Mouse (Mus musculus) forebrain, embryonic 14.5 days (tissue): Measurements from ENCODE around the gene Jarid2. TPM values are rescaled to one million over a fixed set of nuclear protein-coding genes. Genes with fewer than 3 reads are reported as not detected.

ENCODE experiments used
- ATAC-seq: fragments of 200-750 bp; cut with Nextera tagmentation; 2 replicates; pipeline ENCODE4 v1.8.0; 2017; ENCODE audit warnings: mild to moderate bottlenecking, moderate library complexity
- DNase-seq: peaks from one replicate; pipeline ENCODE4 v3.0.0-alpha.2; 2015; ENCODE audit warnings: low spot score
- H3K27ac ChIP-seq: fragments of 300-500 bp; sonication (generic); 2 replicates; pipeline ENCODE4 v1.5.1; 2014; ENCODE audit warnings: low read depth, mild to moderate bottlenecking, control low read depth, low read length, moderate library complexity
- H3K27me3 ChIP-seq: fragments of 300-500 bp; sonication (generic); replicated peaks from 2 replicates; pipeline ENCODE4 v1.6.1; 2014; ENCODE audit warnings: low read length, control low read depth, mixed read lengths; ENCODE audit not compliant: control insufficient read depth, insufficient read depth
- H3K36me3 ChIP-seq: fragments of 300-500 bp; sonication (generic); 2 replicates; pipeline ENCODE4 v1.6.1; 2014; ENCODE audit warnings: low read length, control low read depth; ENCODE audit not compliant: control insufficient read depth, insufficient read depth
- H3K4me1 ChIP-seq: fragments of 300-500 bp; sonication (generic); 2 replicates; pipeline ENCODE4 v1.6.1; 2014; ENCODE audit warnings: antibody characterized with exemption, low read length, control low read depth; ENCODE audit not compliant: control insufficient read depth, insufficient read depth
- H3K4me2 ChIP-seq: fragments of 300-500 bp; sonication (generic); 2 replicates; pipeline ENCODE4 v1.6.1; 2014; ENCODE audit warnings: mild to moderate bottlenecking, control low read depth, low read length
- H3K4me3 ChIP-seq: fragments of 300-500 bp; sonication (generic); 2 replicates; pipeline ENCODE4 v1.5.1; 2014; ENCODE audit warnings: low read depth, low read length, control low read depth
- H3K9ac ChIP-seq: fragments of 300-500 bp; sonication (generic); 2 replicates; pipeline ENCODE4 v1.6.1; 2014; ENCODE audit warnings: mild to moderate bottlenecking, low read length, control low read depth, moderate library complexity
- H3K9me3 ChIP-seq: fragments of 300-500 bp; sonication (generic); replicated peaks from 2 replicates; pipeline ENCODE4 v1.6.1; 2016; ENCODE audit warnings: low read length, control low read depth, mixed read lengths; ENCODE audit not compliant: control insufficient read depth
- WGBS: fragments of 180-500 bp; shearing (Covaris S2); extraction: QIAGEN DNeasy Blood & Tissue Kit; methylation state at CpG from one replicate; pipeline ENCODE4 v1.1.7; 2014; 5-methylcytosine and 5-hydroxymethylcytosine counted together
- polyA plus RNA-seq: library from polyadenylated mRNA; unstranded; fragments of >200 nt; fragmentation: Nextera tagmentation; extraction: Ambion mirVana; gene quantifications from 2 replicates; pipeline ENCODE4 v1.2.1, GENCODE M21; 2014

Gene Jarid2
- polyA plus RNA-seq, 1 experiment from 2014 or later: 16.4 TPM

DNA sequence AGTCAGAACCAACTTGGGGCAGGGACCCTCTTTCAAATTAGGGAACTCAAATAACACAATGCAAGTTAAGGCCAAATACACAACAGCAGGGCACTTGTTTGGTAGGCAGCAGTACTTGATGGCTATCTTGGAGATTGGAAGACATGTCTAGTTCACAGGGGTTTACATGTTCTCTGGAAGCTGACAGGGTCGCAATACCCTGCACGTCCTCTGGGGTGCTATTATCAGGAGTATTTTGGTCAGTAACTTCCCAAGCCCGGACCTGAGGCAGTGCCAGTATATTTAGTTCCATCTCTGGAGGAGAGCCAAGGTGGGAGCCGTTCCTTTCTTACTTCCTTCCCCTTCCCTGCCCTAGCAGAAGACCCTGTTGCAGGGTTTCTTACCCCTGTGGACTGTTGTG is 186.7 kb downstream of the Jarid2 start:
- H3K4me1 ChIP-seq: no peaks in the 10 kb centered on the region
- ATAC-seq (no peak), DNase-seq (no peak)
- H3K36me3 ChIP-seq: peaks cover 94% of the 10 kb centered on the region
- 70% methylated on average over 4 of the region's 4 CpGs for WGBS
- H3K27me3 ChIP-seq: no peaks in the 10 kb centered on the region
- H3K27ac ChIP-seq: no peak overlapping the region
- H3K9me3 ChIP-seq: no peaks in the 10 kb centered on the region
- H3K4me3 ChIP-seq: no peak overlapping the region
- no peak overlapping the region for H3K4me2 ChIP-seq
- H3K9ac ChIP-seq: no peak overlapping the region

- H3K4me2 ChIP-seq: no peak overlapping the region
- DNase-seq (no peak), ATAC-seq (no peak)
- peaks cover 97% of the 10 kb centered on the region for H3K36me3 ChIP-seq
- no peaks in the 10 kb centered on the region for H3K27me3 ChIP-seq
- no peak overlapping the region for H3K4me3 ChIP-seq
- WGBS: 99% methylated on average over 4 of the region's 4 CpGs
- H3K9ac ChIP-seq: no peak overlapping the region
- H3K9me3 ChIP-seq: no peaks in the 10 kb centered on the region
- no peak overlapping the region for H3K27ac ChIP-seq
- H3K4me1 ChIP-seq: no peaks in the 10 kb centered on the region
Observed at GRCm38 (mm10) chr13:44917202-44917601, 187.9 kb downstream of the Jarid2 start.

DNA sequence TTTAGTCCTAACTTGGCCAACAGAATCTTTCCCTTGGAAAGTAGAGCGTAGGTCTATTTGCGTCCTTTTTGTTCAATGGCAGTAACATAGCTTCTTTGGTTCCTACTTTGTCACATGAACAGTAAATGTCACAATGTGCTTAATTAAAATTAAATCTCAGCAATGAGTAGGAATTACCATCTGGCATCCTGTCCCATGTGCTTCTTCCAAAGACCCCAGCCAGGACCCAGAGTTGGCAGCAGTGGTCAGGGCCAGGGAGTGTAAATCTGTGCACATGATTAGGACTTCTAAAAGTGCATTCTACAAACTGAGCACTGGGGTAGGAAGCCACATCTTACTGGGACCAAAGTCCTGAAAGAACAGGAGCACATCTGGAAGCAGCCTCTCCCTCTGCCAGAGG is 189.0 kb downstream of the Jarid2 start:
- Histone ChIP-seq H3K27ac (no peak overlapping the region), H3K4me2 (no peak overlapping the region), H3K9me3 (no peaks in the 10 kb centered on the region), H3K36me3 (peaks cover 97% of the 10 kb centered on the region), H3K4me1 (no peaks in the 10 kb centered on the region), H3K4me3 (no peak overlapping the region), H3K9ac (no peak overlapping the region), H3K27me3 (no peaks in the 10 kb centered on the region)
- 94% methylated on average over 2 of the region's 2 CpGs for WGBS
- DNase-seq (peak; percentile 15), ATAC-seq (no peak)

GRCm38 (mm10) chr13:44921095-44921494 is 191.8 kb downstream of the Jarid2 start:
- Histone ChIP-seq H3K4me1 (no peaks in the 10 kb centered on the region), H3K27ac (no peak overlapping the region), H3K4me2 (no peak overlapping the region), H3K9ac (no peak overlapping the region), H3K27me3 (no peaks in the 10 kb centered on the region), H3K4me3 (no peak overlapping the region), H3K36me3 (peaks cover 88% of the 10 kb centered on the region), H3K9me3 (no peaks in the 10 kb centered on the region)
- 56% methylated on average over 10 of the region's 10 CpGs for WGBS
- ATAC-seq (no peak), DNase-seq (peak; percentile 45)

DNA sequence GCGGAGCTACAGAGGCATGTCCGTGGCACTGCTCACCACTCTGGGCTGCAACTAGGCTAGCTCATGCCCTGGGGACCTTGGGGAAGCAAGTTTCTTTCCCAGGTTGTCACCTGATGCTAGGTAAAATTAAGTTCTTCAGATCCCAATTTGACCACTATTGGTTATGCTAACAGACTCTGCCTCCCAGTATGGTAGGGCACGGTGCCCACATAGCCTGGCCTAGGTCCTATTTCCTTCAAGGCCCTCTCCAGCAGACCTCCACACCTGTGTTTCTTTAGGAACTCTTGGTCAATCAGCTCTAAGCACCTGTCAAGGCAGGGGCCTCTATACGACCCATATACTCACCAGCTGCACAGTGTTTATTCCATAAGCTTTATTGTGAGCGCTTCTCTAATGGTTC is 192.4 kb downstream of the Jarid2 start:
- no peak overlapping the region for H3K4me2 ChIP-seq
- H3K36me3 ChIP-seq: peaks cover 81% of the 10 kb centered on the region
- H3K9me3 ChIP-seq: no peaks in the 10 kb centered on the region
- no peaks in the 10 kb centered on the region for H3K4me1 ChIP-seq
- WGBS: 94% methylated on average over 5 of the region's 5 CpGs
- no peaks in the 10 kb centered on the region for H3K27me3 ChIP-seq
- ATAC-seq: no peak
- no peak for DNase-seq
- no peak overlapping the region for H3K27ac ChIP-seq
- no peak overlapping the region for H3K4me3 ChIP-seq
- H3K9ac ChIP-seq: no peak overlapping the region

GRCm38 (mm10) chr13:44924042-44924441 is 194.8 kb downstream of the Jarid2 start:
- no peak overlapping the region for H3K4me2 ChIP-seq
- DNase-seq (no peak), ATAC-seq (no peak)
- no peaks in the 10 kb centered on the region for H3K9me3 ChIP-seq
- H3K4me1 ChIP-seq: no peaks in the 10 kb centered on the region
- H3K27ac ChIP-seq: no peak overlapping the region
- no peaks in the 10 kb centered on the region for H3K27me3 ChIP-seq
- no peak overlapping the region for H3K4me3 ChIP-seq
- no peak overlapping the region for H3K9ac ChIP-seq
- 88% methylated on average over 3 of the region's 3 CpGs for WGBS
- peaks cover 59% of the 10 kb centered on the region for H3K36me3 ChIP-seq

- no peak for ATAC-seq
- H3K27me3 ChIP-seq: no peaks in the 10 kb centered on the region
- H3K9ac ChIP-seq: no peak overlapping the region
- DNase-seq: no peak
- H3K4me2 ChIP-seq: no peak overlapping the region
- WGBS: 91% methylated on average over 2 of the region's 2 CpGs
- H3K9me3 ChIP-seq: no peaks in the 10 kb centered on the region
- H3K27ac ChIP-seq: no peak overlapping the region
- no peak overlapping the region for H3K4me3 ChIP-seq
- no peaks in the 10 kb centered on the region for H3K4me1 ChIP-seq
- H3K36me3 ChIP-seq: peaks cover 53% of the 10 kb centered on the region
Observed at GRCm38 (mm10) chr13:44925173-44925572, 195.9 kb downstream of the Jarid2 start.

DNA sequence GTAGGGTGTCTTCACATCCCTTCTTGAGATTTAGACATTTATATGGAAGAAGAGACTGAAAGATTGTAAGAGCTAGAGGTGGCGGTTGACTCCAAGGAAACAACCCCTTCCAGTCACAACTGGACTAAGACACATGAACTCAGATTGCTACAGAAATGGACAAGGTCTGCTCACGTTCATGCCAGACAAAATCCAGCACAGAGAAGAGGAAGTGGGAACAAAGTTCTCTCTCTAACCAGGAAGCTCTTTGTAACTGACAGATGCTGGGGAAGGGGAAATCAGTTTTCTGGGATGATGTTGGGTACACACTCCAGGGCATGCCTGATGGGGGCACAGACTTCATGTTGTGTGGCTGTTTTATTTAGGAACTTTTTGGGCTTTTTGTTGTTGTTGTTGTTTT is 197.0 kb downstream of the Jarid2 start:
- 81% methylated on average over 2 of the region's 2 CpGs for WGBS
- H3K4me3 ChIP-seq: no peak overlapping the region
- DNase-seq: no peak
- no peak overlapping the region for H3K27ac ChIP-seq
- no peak overlapping the region for H3K4me2 ChIP-seq
- H3K9me3 ChIP-seq: no peaks in the 10 kb centered on the region
- no peak overlapping the region for H3K9ac ChIP-seq
- peaks cover 42% of the 10 kb centered on the region for H3K36me3 ChIP-seq
- no peaks in the 10 kb centered on the region for H3K4me1 ChIP-seq
- no peak for ATAC-seq
- no peaks in the 10 kb centered on the region for H3K27me3 ChIP-seq

DNA sequence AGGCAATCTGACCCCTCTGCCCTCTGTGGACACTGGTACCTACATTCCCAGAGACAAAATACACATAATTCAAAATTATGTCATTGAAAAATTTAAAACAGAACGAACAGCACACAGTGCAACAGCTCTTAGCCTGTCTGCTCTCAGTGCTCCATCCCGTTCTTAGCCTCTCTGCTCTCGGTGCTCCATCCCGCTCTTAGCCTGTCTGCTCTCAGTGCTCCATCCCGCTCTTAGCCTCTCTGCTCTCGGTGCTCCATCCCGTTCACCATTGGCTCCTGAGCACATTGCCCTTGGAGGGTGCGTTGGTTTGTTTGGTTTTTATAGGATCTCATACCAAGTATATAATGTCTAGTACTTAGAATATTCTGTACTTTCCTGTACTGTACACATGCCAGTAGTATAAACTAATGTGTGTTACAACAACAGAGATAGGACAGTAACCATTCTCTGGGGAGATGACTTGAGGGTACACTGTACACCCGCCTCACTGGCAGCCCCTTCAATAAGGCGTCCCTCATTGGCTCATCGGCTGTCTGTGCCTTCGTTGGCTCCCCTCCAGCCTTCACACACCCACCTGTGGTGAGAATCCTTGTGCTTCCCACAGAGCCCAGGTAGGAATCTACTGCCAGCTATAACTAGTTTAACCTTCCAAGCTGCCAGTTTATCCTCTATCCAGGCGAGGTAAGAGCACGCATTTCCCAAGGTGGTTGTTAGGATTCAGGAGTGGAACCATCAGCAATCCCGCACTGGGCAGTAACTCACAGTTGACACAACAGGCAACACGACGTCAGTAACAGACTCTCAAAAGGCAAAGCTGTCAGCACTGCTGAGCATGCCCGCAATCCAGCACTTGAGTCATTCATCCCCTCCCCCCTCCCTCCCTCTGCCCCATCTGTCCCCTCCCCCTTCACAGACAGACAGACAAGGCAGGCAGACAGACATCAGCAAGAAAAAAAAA is 203.3 kb downstream of the Jarid2 start:
- Histone ChIP-seq H3K27me3 (no peaks in the 10 kb centered on the region), H3K9me3 (no peaks in the 10 kb centered on the region), H3K36me3 (peaks cover 5% of the 10 kb centered on the region), H3K9ac (0 out of 2 replicates have a peak overlapping the region, but pooled peaks have one; percentile 4), H3K27ac (no peak overlapping the region), H3K4me3 (no peak overlapping the region), H3K4me2 (no peak overlapping the region), H3K4me1 (peaks cover 12% of the 10 kb centered on the region)
- DNase-seq (peak; percentile 28), ATAC-seq (no peak)
- WGBS: 67% methylated on average over 18 of the region's 18 CpGs
